Mouse (Mus musculus) lung, postnatal 0 days (tissue): Measurements from ENCODE around the gene Msi2.

Source experiments
- CTCF ChIP-seq: IDR thresholded peaks from 2 replicates; pipeline ENCODE4 v1.5.1; 2016; ENCODE audit warnings: antibody characterized with exemption, mild to moderate bottlenecking
- EP300 ChIP-seq: IDR thresholded peaks from 2 replicates; pipeline ENCODE4 v1.6.1; 2016; ENCODE audit warnings: antibody characterized with exemption, mild to moderate bottlenecking, control low read depth

DNA sequence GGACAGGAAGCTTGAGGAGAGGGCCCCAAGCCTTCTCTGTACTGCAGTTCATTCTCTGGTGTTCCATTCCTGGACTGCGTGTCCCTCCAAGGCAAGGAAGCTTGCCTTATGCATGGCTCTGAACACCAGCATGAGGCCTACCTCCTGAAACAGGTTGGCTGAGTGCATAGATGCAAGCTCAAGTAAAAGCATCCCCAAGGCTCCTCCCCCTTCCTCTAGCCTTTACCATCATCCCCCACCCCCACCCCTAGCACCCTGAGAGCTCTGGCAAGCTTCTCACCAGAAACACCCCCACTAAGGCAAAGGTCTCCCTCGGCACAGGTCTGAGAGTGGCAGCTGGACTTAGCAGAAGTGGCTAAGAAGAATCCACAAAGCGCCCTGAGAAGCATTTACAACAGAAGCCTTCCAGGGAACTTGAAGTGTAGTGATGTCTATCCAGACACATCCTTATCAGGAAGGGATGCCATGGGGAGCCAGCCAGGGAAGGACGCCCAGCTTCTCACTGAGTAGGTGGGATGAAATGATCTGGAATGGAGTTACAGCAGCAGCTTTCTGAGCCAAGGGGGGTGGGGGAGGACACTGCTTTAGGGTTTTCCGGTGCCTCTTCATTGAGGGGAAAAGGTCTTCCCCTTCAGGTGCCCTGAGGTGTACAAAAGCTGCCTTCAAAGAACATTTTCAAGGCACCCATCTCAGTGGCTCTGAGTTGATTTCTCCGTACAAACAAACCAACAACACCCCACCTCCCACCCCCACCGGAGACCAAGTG, 141.9 kb downstream of the Msi2 start:
- TF ChIP-seq EP300 (no peak), CTCF (no peak)
